27 mouse cellular contexts compared by ENCODE assay signal in genomic region chr12:25172450-25172849, GRCm38 (mm10).
"Had no signal": no experiment of that assay in that cellular context is flagged by ENCODE, and none has a peak within 500 bp of the region (broad histone marks: within the 10 kb centered on the region; RNA-seq: fewer than 3 reads in every experiment).

No protein-coding gene starts in this region.

- ATAC-seq: forebrain, embryonic 13.5 days; forebrain, embryonic 14.5 days; forebrain, embryonic 15.5 days; forebrain, embryonic 16.5 days; forebrain, postnatal 0 days had no signal

- H3K4me3 ChIP-seq: embryonic facial prominence, embryonic 10.5 days; embryonic facial prominence, embryonic 12.5 days; embryonic facial prominence, embryonic 13.5 days; embryonic facial prominence, embryonic 15.5 days; erythroblast, embryonic 14.5 days; forebrain, embryonic 10.5 days; forebrain, embryonic 12.5 days; forebrain, embryonic 13.5 days; forebrain, embryonic 15.5 days; gastrocnemius, adult 2 months; heart, adult 2 months had no signal

- H3K4me1 ChIP-seq: embryonic facial prominence, embryonic 15.5 days; forebrain, embryonic 13.5 days; forebrain, embryonic 15.5 days had no signal

- H3K27me3 ChIP-seq: embryonic facial prominence, embryonic 12.5 days; embryonic facial prominence, embryonic 13.5 days; embryonic facial prominence, embryonic 15.5 days; forebrain, embryonic 12.5 days; forebrain, embryonic 13.5 days; forebrain, embryonic 15.5 days had no signal

- H3K27ac ChIP-seq: embryonic facial prominence, embryonic 10.5 days; embryonic facial prominence, embryonic 12.5 days; embryonic facial prominence, embryonic 13.5 days; embryonic facial prominence, embryonic 15.5 days; forebrain, embryonic 10.5 days; forebrain, embryonic 12.5 days; forebrain, embryonic 13.5 days; forebrain, embryonic 15.5 days; gastrocnemius, adult 2 months; heart, adult 2 months had no signal

- H3K9ac ChIP-seq: embryonic facial prominence, embryonic 12.5 days; embryonic facial prominence, embryonic 13.5 days; embryonic facial prominence, embryonic 15.5 days; forebrain, embryonic 12.5 days; forebrain, embryonic 13.5 days; forebrain, embryonic 15.5 days; forebrain, postnatal 0 days had no signal

- DNase-seq: cerebellum, adult 9-10 months; cerebellum, adult 9-11 months; cerebellum, postnatal 10 days; cerebellum, postnatal 14 days; cerebellum, postnatal 25 days; cerebellum, postnatal 36 days; embryo, embryonic 11 days; forebrain, postnatal 0 days; gastrocnemius, adult 2 months; gastrocnemius, postnatal 10 days; gastrocnemius, postnatal 14 days; gastrocnemius, postnatal 25 days; gastrocnemius, postnatal 36 days; heart, adult 11 months; heart, adult 18-20 months; heart, adult 2 months had no signal

- H3K9me3 ChIP-seq: embryonic facial prominence, embryonic 10.5 days; embryonic facial prominence, embryonic 12.5 days; embryonic facial prominence, embryonic 13.5 days; embryonic facial prominence, embryonic 15.5 days; forebrain, embryonic 10.5 days; forebrain, embryonic 12.5 days; forebrain, embryonic 13.5 days; forebrain, embryonic 15.5 days had no signal

- H3K4me2 ChIP-seq: embryonic facial prominence, embryonic 12.5 days; embryonic facial prominence, embryonic 13.5 days; embryonic facial prominence, embryonic 15.5 days; forebrain, embryonic 12.5 days; forebrain, embryonic 13.5 days; forebrain, embryonic 15.5 days had no signal

- H3K36me3 ChIP-seq: embryonic facial prominence, embryonic 10.5 days; embryonic facial prominence, embryonic 12.5 days; embryonic facial prominence, embryonic 13.5 days; embryonic facial prominence, embryonic 15.5 days; forebrain, embryonic 10.5 days; forebrain, embryonic 12.5 days; forebrain, embryonic 15.5 days had no signal
